In genomic region chr1:151953563-151953962, GRCm38 (mm10) we compare ENCODE assay signal across 8 mouse cellular contexts.
A peak's percentile ranks its signal among the peaks of the same experiment; 100 is the strongest.
DNase-seq lines count a peak whose midpoint lies in the region; ATAC-seq and TF ChIP-seq lines count a peak whose summit lies in the region.

No protein-coding gene starts in this region.

- no peak for TF ChIP-seq RAD21 in MEL (IDR thresholded peaks at IDR 0.05; ENCODE audit: low read depth, low read length)

- peaks cover 22 to 30% of the 10 kb centered on the region in 2 experiments for H3K4me1 ChIP-seq in MEL (ENCODE audit: control insufficient read depth in 1 of 2, insufficient read depth in 2 of 2, low read length in 2 of 2)
- H3K4me1 ChIP-seq in forebrain, postnatal 0 days (ENCODE audit: insufficient read depth), result peaks cover 8% of the 10 kb centered on the region
- peaks cover 27% of the 10 kb centered on the region for H3K4me1 ChIP-seq in heart, postnatal 0 days (ENCODE audit: control insufficient read depth, insufficient read depth)
- peaks cover 14% of the 10 kb centered on the region for H3K4me1 ChIP-seq in lung, embryonic 15.5 days

- H3K79me2 ChIP-seq in MEL (ENCODE audit: control insufficient read depth, insufficient read depth, low read length, poor library complexity), result no peaks in the 10 kb centered on the region

- 15% methylated on average over 7 of the region's 7 CpGs for WGBS in forebrain, postnatal 0 days
- 9% methylated on average over 7 of the region's 7 CpGs for whole genome bisulfite sequencing in heart, postnatal 0 days
- 25% methylated on average over 7 of the region's 7 CpGs for WGBS in lung, embryonic 15.5 days

- peak overlapping the region; percentile 63 for H3K27ac ChIP-seq in MEL (ENCODE audit: control insufficient read depth, low read depth, low read length)
- H3K27ac ChIP-seq in forebrain, postnatal 0 days (ENCODE audit: low read depth, low read length), result no peak overlapping the region
- H3K27ac ChIP-seq in heart, postnatal 0 days (ENCODE audit: low read depth), result no peak overlapping the region
- no peak overlapping the region for H3K27ac ChIP-seq in lung, embryonic 15.5 days

- no peak overlapping the region for H3K4me2 ChIP-seq in forebrain, postnatal 0 days (ENCODE audit: low read depth)
- H3K4me2 ChIP-seq in heart, postnatal 0 days (ENCODE audit: low read depth, low read length), result peak overlapping the region; percentile 18; the same call in 1 of the 2 replicates
- no peak overlapping the region for H3K4me2 ChIP-seq in lung, embryonic 15.5 days

- peak; percentile 95 for DNase-seq in MEL (ENCODE audit: low read depth, low spot score)
- DNase-seq in adrenal gland, postnatal 36 days, result peak; percentile 86 to 89
- DNase-seq in forebrain, postnatal 0 days, result peak; percentile 75
- peak; percentile 83 for DNase-seq in heart, postnatal 0 days (ENCODE audit: low spot score)
- peak; percentile 48 to 51 for DNase-seq in layer of hippocampus, adult 8-10 months (ENCODE audit: low spot score in 2 of 2)
- peak; percentile 54 for DNase-seq in right cerebral cortex, postnatal 25 days
- DNase-seq in thymus, postnatal 4 days, result no peak

- TF ChIP-seq EP300 in MEL (IDR thresholded peaks at IDR 0.05; ENCODE audit: low read depth in 1 of 2, low read length in 2 of 2), result peak; percentile 64 to 83; a peak in 3 of 4 replicates
- no peak for TF ChIP-seq EP300 in heart, postnatal 0 days (IDR thresholded peaks at IDR 0.05; ENCODE audit: low read depth)

- TF ChIP-seq CTCF in MEL (IDR thresholded peaks at IDR 0.05 in 2 of 3, conservative IDR thresholded peaks at IDR 0.05 in 1 of 3; ENCODE audit: control insufficient read depth in 1 of 3, insufficient read depth in 1 of 3, low read depth in 2 of 3, low read length in 3 of 3, poor library complexity in 1 of 3, severe bottlenecking in 1 of 3), result no peak
- TF ChIP-seq CTCF in forebrain, postnatal 0 days (IDR thresholded peaks at IDR 0.05; ENCODE audit: low read depth), result no peak
- no peak for TF ChIP-seq CTCF in heart, postnatal 0 days (IDR thresholded peaks at IDR 0.05; ENCODE audit: low read depth)

- H3K9me3 ChIP-seq in MEL (replicated peaks; ENCODE audit: insufficient read depth, low read length), result no peaks in the 10 kb centered on the region
- no peaks in the 10 kb centered on the region for H3K9me3 ChIP-seq in forebrain, postnatal 0 days (ENCODE audit: low read length)
- H3K9me3 ChIP-seq in heart, postnatal 0 days (replicated peaks; ENCODE audit: control insufficient read depth, low read length), result no peaks in the 10 kb centered on the region
- H3K9me3 ChIP-seq in lung, embryonic 15.5 days, result no peaks in the 10 kb centered on the region

- peak overlapping the region; percentile 27 to 47 for H3K4me3 ChIP-seq in MEL (ENCODE audit: control insufficient read depth in 1 of 2, insufficient read depth in 1 of 2, low read depth in 2 of 2, low read length in 2 of 2)
- H3K4me3 ChIP-seq in forebrain, postnatal 0 days (ENCODE audit: low read depth, low read length), result no peak overlapping the region
- no peak overlapping the region for H3K4me3 ChIP-seq in heart, postnatal 0 days (ENCODE audit: low read depth, low read length)
- no peak overlapping the region for H3K4me3 ChIP-seq in lung, embryonic 15.5 days

- H3K27me3 ChIP-seq in MEL (ENCODE audit: control insufficient read depth in 1 of 2, insufficient read depth in 2 of 2, low read length in 2 of 2), result no peaks in the 10 kb centered on the region
- H3K27me3 ChIP-seq in forebrain, postnatal 0 days (ENCODE audit: insufficient read depth, low read length), result no peaks in the 10 kb centered on the region
- H3K27me3 ChIP-seq in heart, postnatal 0 days (ENCODE audit: control insufficient read depth, insufficient read depth, low read length), result no peaks in the 10 kb centered on the region
- H3K27me3 ChIP-seq in lung, embryonic 15.5 days, result no peaks in the 10 kb centered on the region

- TF ChIP-seq POLR2A in MEL (IDR thresholded peaks at IDR 0.05; ENCODE audit: control insufficient read depth in 1 of 2, insufficient read depth in 1 of 2, low read depth in 1 of 2, low read length in 2 of 2, poor library complexity in 1 of 2), result no peak; a peak in 1 of 4 replicates

- peak; percentile 87 for ATAC-seq in forebrain, postnatal 0 days
- ATAC-seq in heart, postnatal 0 days (ENCODE audit: insufficient read depth, low read depth), result peak; percentile 92
- peak; percentile 85; the same call in 1 of the 2 replicates for ATAC-seq in lung, embryonic 15.5 days (ENCODE audit: borderline replicate concordance, extremely low read depth, low FRiP score, low TSS enrichment)

- H3K9ac ChIP-seq in MEL (ENCODE audit: control insufficient read depth, low read depth, low read length, poor library complexity, severe bottlenecking), result peak overlapping the region; percentile 36
- H3K9ac ChIP-seq in forebrain, postnatal 0 days, result no peak overlapping the region
- H3K9ac ChIP-seq in heart, postnatal 0 days (replicated peaks; ENCODE audit: low read depth, low read length), result no peak overlapping the region
- H3K9ac ChIP-seq in lung, embryonic 15.5 days, result no peak overlapping the region

- peaks cover 0 to 15% of the 10 kb centered on the region in 2 experiments; a peak in 2 of 4 replicates for H3K36me3 ChIP-seq in MEL (ENCODE audit: control insufficient read depth in 1 of 2, insufficient read depth in 2 of 2, low read length in 2 of 2)
- no peaks in the 10 kb centered on the region for H3K36me3 ChIP-seq in forebrain, postnatal 0 days (ENCODE audit: insufficient read depth)
- no peaks in the 10 kb centered on the region for H3K36me3 ChIP-seq in heart, postnatal 0 days (replicated peaks; ENCODE audit: control insufficient read depth, insufficient read depth, low read length)
- H3K36me3 ChIP-seq in lung, embryonic 15.5 days, result no peaks in the 10 kb centered on the region

TF ChIP-seq in MEL, 35 proteins besides CTCF, POLR2A, EP300 and RAD21:
- TF ChIP-seq SMC3 (IDR thresholded peaks at IDR 0.05; ENCODE audit: low read depth, low read length), result no peak
- no peak for TF ChIP-seq ZMIZ1 (IDR thresholded peaks at IDR 0.05; ENCODE audit: low read depth, low read length)
- no peak for TF ChIP-seq ELF1 (IDR thresholded peaks at IDR 0.05; ENCODE audit: low read depth, low read length)
- 0 out of 2 replicates have a peak, but pooled peaks have one; percentile 10 for TF ChIP-seq BHLHE40 (IDR thresholded peaks at IDR 0.05; ENCODE audit: borderline replicate concordance, low read depth, low read length)
- no peak for TF ChIP-seq USF1 (IDR thresholded peaks at IDR 0.05; ENCODE audit: low read depth, low read length)
- peak; percentile 59 for TF ChIP-seq RCOR1 (IDR thresholded peaks at IDR 0.05; ENCODE audit: low read depth, low read length)
- peak; percentile 53 for TF ChIP-seq TAL1 (IDR thresholded peaks at IDR 0.05; ENCODE audit: low read length)
- peak; percentile 63; the same call in 1 of the 2 replicates for TF ChIP-seq SIN3A (IDR thresholded peaks at IDR 0.05; ENCODE audit: low read length)
- TF ChIP-seq MXI1 (IDR thresholded peaks at IDR 0.05; ENCODE audit: low read depth, low read length), result peak; percentile 62; the same call in 1 of the 2 replicates
- peak; percentile 30; the same call in 1 of the 2 replicates for TF ChIP-seq GATA1 (IDR thresholded peaks at IDR 0.05; ENCODE audit: low read depth, low read length)
- TF ChIP-seq KAT2A (conservative IDR thresholded peaks at IDR 0.05; ENCODE audit: low read depth, low read length), result no peak
- TF ChIP-seq GABPA (IDR thresholded peaks at IDR 0.05; ENCODE audit: low read depth, low read length), result no peak
- TF ChIP-seq CHD1 (IDR thresholded peaks at IDR 0.05; ENCODE audit: low read depth, low read length), result no peak
- TF ChIP-seq E2F4 (IDR thresholded peaks at IDR 0.05; ENCODE audit: borderline replicate concordance, low read depth, low read length), result no peak
- TF ChIP-seq JUND (IDR thresholded peaks at IDR 0.05; ENCODE audit: low read depth, low read length), result no peak
- 0 out of 2 replicates have a peak, but pooled peaks have one; percentile 53 for TF ChIP-seq UBTF (IDR thresholded peaks at IDR 0.05; ENCODE audit: borderline replicate concordance, insufficient read depth, low read depth, low read length)
- TF ChIP-seq ETS1 (IDR thresholded peaks at IDR 0.05; ENCODE audit: low read depth, low read length), result peak; percentile 83
- TF ChIP-seq CHD2 (IDR thresholded peaks at IDR 0.05; ENCODE audit: low read length), result no peak
- no peak for TF ChIP-seq MYB (IDR thresholded peaks at IDR 0.05; ENCODE audit: low read depth, low read length)
- peak; percentile 22; the same call in 1 of the 2 replicates for TF ChIP-seq HCFC1 (IDR thresholded peaks at IDR 0.05; ENCODE audit: low read depth, low read length)
- no peak for TF ChIP-seq MAX (IDR thresholded peaks at IDR 0.05; ENCODE audit: low read length)
- TF ChIP-seq TBP (IDR thresholded peaks at IDR 0.05; ENCODE audit: low read depth, low read length), result peak; percentile 48; the same call in 1 of the 2 replicates
- TF ChIP-seq TCF12 (IDR thresholded peaks at IDR 0.05; ENCODE audit: low read depth, low read length), result peak; percentile 79
- TF ChIP-seq MYC (IDR thresholded peaks at IDR 0.05; ENCODE audit: low read depth, low read length), result peak; percentile 75; the same call in 1 of the 2 replicates
- TF ChIP-seq ZKSCAN1 (IDR thresholded peaks at IDR 0.05; ENCODE audit: low read depth, low read length), result no peak
- TF ChIP-seq POLR2AphosphoS5 (IDR thresholded peaks at IDR 0.05; ENCODE audit: borderline replicate concordance, low read depth, low read length), result no peak
TF ChIP-seq in MEL: peak in this region for 12.

Comparison
In these comparisons a context has a peak if more than half of its experiments do, and no peak if none do; other contexts are left out.
1. H3K4me3 ChIP-seq: peak in MEL (2 of 2); none in forebrain, postnatal 0 days (single experiment), heart, postnatal 0 days (single experiment) and lung, embryonic 15.5 days (single experiment).
2. Peak in every context shown above with its lines, with median percentiles within 50 percentile points of each other: ATAC-seq.